Mouse (Mus musculus) heart, embryonic 13.5 days (tissue): ENCODE data around the gene Apba2. TPM values are rescaled to one million over a fixed set of nuclear protein-coding genes. Genes with fewer than 3 reads are reported as not detected.

ENCODE experiments used
- ATAC-seq: fragments of 200-750 bp; cut with Nextera tagmentation; 2 replicates; pipeline ENCODE4 v1.8.0; 2017; ENCODE audit warnings: moderate TSS enrichment; ENCODE audit not compliant: insufficient number of reproducible peaks, low FRiP score, low TSS enrichment; ENCODE audit errors: extremely low read depth
- H3K27ac ChIP-seq: fragments of 300-500 bp; sonication (generic); replicated peaks from 2 replicates; pipeline ENCODE4 v1.5.1; 2015; ENCODE audit warnings: moderate library complexity, mild to moderate bottlenecking, inconsistent platforms
- H3K27me3 ChIP-seq: fragments of 300-500 bp; sonication (generic); replicated peaks from 2 replicates; pipeline ENCODE4 v1.6.1; 2015; ENCODE audit warnings: mild to moderate bottlenecking, inconsistent platforms
- H3K36me3 ChIP-seq: fragments of 300-500 bp; sonication (generic); 2 replicates; pipeline ENCODE4 v1.6.1; 2015; ENCODE audit warnings: mild to moderate bottlenecking, inconsistent platforms
- H3K4me1 ChIP-seq: fragments of 300-500 bp; sonication (generic); 2 replicates; pipeline ENCODE4 v1.6.1; 2015; ENCODE audit warnings: inconsistent platforms
- H3K4me2 ChIP-seq: fragments of 300-500 bp; sonication (generic); 2 replicates; pipeline ENCODE4 v1.6.1; 2015; ENCODE audit warnings: inconsistent platforms, mild to moderate bottlenecking, moderate library complexity
- H3K4me3 ChIP-seq: fragments of 300-500 bp; sonication (generic); 2 replicates; pipeline ENCODE4 v1.5.1; 2015; ENCODE audit warnings: moderate library complexity, mild to moderate bottlenecking, inconsistent platforms
- H3K9ac ChIP-seq: fragments of 300-500 bp; sonication (generic); 2 replicates; pipeline ENCODE4 v1.6.1; 2015; ENCODE audit warnings: inconsistent platforms, mild to moderate bottlenecking, moderate library complexity
- H3K9me3 ChIP-seq: fragments of 300-500 bp; sonication (generic); 2 replicates; pipeline ENCODE4 v1.6.1; 2016; ENCODE audit warnings: inconsistent platforms
- WGBS: fragments of 180-500 bp; shearing (Covaris S2); methylation state at CpG from one replicate; pipeline ENCODE4 v1.1.7; 2015; ENCODE audit warnings: mixed read lengths; 5-methylcytosine and 5-hydroxymethylcytosine counted together
- polyA plus RNA-seq: library from polyadenylated mRNA; unstranded; fragments of >200 nt; fragmentation: Nextera tagmentation; extraction: Ambion mirVana; gene quantifications from 2 replicates; pipeline ENCODE4 v1.2.1, GENCODE M21; 2015

The Apba2 gene
- polyA plus RNA-seq, 1 experiment from 2014 or later: 1.3 TPM

- H3K27ac ChIP-seq: no peak overlapping the region
- no peak overlapping the region for H3K4me3 ChIP-seq
- no peaks in the 10 kb centered on the region for H3K36me3 ChIP-seq
- 40% methylated on average over 7 of the region's 7 CpGs for WGBS
- H3K9me3 ChIP-seq: 0 out of 2 replicates have a peak, but pooled peaks cover 3% of the 10 kb centered on the region
- no peak overlapping the region for H3K9ac ChIP-seq
- no peak for ATAC-seq
- no peaks in the 10 kb centered on the region for H3K4me1 ChIP-seq
- H3K4me2 ChIP-seq: no peak overlapping the region
- H3K27me3 ChIP-seq: no peaks in the 10 kb centered on the region
Observed at GRCm38 (mm10) chr7:64569676-64570075, 68.2 kb downstream of the Apba2 start.

- H3K4me3 ChIP-seq: no peak overlapping the region
- H3K4me1 ChIP-seq: no peaks in the 10 kb centered on the region
- no peak for ATAC-seq
- H3K36me3 ChIP-seq: no peaks in the 10 kb centered on the region
- 0 out of 2 replicates have a peak, but pooled peaks cover 3% of the 10 kb centered on the region for H3K9me3 ChIP-seq
- no peak overlapping the region for H3K4me2 ChIP-seq
- WGBS: 76% methylated on average over 4 of the region's 4 CpGs
- no peaks in the 10 kb centered on the region for H3K27me3 ChIP-seq
- no peak overlapping the region for H3K27ac ChIP-seq
- H3K9ac ChIP-seq: no peak overlapping the region
Observed at GRCm38 (mm10) chr7:64570914-64571313, 69.4 kb downstream of the Apba2 start.

- no peaks in the 10 kb centered on the region for H3K36me3 ChIP-seq
- 0 out of 2 replicates have a peak, but pooled peaks cover 3% of the 10 kb centered on the region for H3K9me3 ChIP-seq
- ATAC-seq: no peak
- no peaks in the 10 kb centered on the region for H3K4me1 ChIP-seq
- H3K27ac ChIP-seq: no peak overlapping the region
- H3K9ac ChIP-seq: no peak overlapping the region
- no peaks in the 10 kb centered on the region for H3K27me3 ChIP-seq
- no peak overlapping the region for H3K4me3 ChIP-seq
- H3K4me2 ChIP-seq: no peak overlapping the region
- WGBS: 75% methylated on average over 16 of the region's 16 CpGs
Observed at GRCm38 (mm10) chr7:64574144-64574543, 72.6 kb downstream of the Apba2 start.

- no peaks in the 10 kb centered on the region for H3K4me1 ChIP-seq
- H3K27ac ChIP-seq: no peak overlapping the region
- no peak overlapping the region for H3K4me2 ChIP-seq
- H3K9ac ChIP-seq: no peak overlapping the region
- no peak overlapping the region for H3K4me3 ChIP-seq
- WGBS: 21% methylated on average over 1 of the region's 1 CpGs
- 0 out of 2 replicates have a peak, but pooled peaks cover 3% of the 10 kb centered on the region for H3K9me3 ChIP-seq
- H3K27me3 ChIP-seq: no peaks in the 10 kb centered on the region
- no peaks in the 10 kb centered on the region for H3K36me3 ChIP-seq
- no peak for ATAC-seq
Observed at GRCm38 (mm10) chr7:64576519-64576951, 75.0 kb downstream of the Apba2 start.

GRCm38 (mm10) chr7:64578176-64578575, 76.7 kb downstream of the Apba2 start:
- no peak for ATAC-seq
- Histone ChIP-seq H3K4me3 (no peak overlapping the region), H3K27me3 (no peaks in the 10 kb centered on the region), H3K27ac (no peak overlapping the region), H3K9me3 (0 out of 2 replicates have a peak, but pooled peaks cover 3% of the 10 kb centered on the region), H3K4me1 (no peaks in the 10 kb centered on the region), H3K36me3 (no peaks in the 10 kb centered on the region), H3K9ac (no peak overlapping the region), H3K4me2 (no peak overlapping the region)
- 75% methylated on average over 6 of the region's 6 CpGs for WGBS

GRCm38 (mm10) chr7:64579887-64580286, 78.4 kb downstream of the Apba2 start:
- H3K4me2 ChIP-seq: no peak overlapping the region
- no peaks in the 10 kb centered on the region for H3K4me1 ChIP-seq
- no peak overlapping the region for H3K4me3 ChIP-seq
- H3K9ac ChIP-seq: no peak overlapping the region
- H3K27me3 ChIP-seq: no peaks in the 10 kb centered on the region
- no peaks in the 10 kb centered on the region for H3K36me3 ChIP-seq
- no peak overlapping the region for H3K27ac ChIP-seq
- H3K9me3 ChIP-seq: no peaks in the 10 kb centered on the region
- WGBS: 78% methylated on average over 4 of the region's 4 CpGs
- no peak for ATAC-seq

- no peak overlapping the region for H3K27ac ChIP-seq
- no peak overlapping the region for H3K4me2 ChIP-seq
- 68% methylated on average over 4 of the region's 4 CpGs for WGBS
- no peak overlapping the region for H3K9ac ChIP-seq
- H3K27me3 ChIP-seq: no peaks in the 10 kb centered on the region
- H3K36me3 ChIP-seq: no peaks in the 10 kb centered on the region
- H3K4me3 ChIP-seq: no peak overlapping the region
- H3K4me1 ChIP-seq: no peaks in the 10 kb centered on the region
- no peak for ATAC-seq
- H3K9me3 ChIP-seq: no peaks in the 10 kb centered on the region
Observed at GRCm38 (mm10) chr7:64580293-64580692, 78.8 kb downstream of the Apba2 start.

GRCm38 (mm10) chr7:64582358-64582757, 80.9 kb downstream of the Apba2 start:
- ATAC-seq: no peak
- Histone ChIP-seq H3K27me3 (no peaks in the 10 kb centered on the region), H3K9me3 (no peaks in the 10 kb centered on the region), H3K4me2 (no peak overlapping the region), H3K4me3 (no peak overlapping the region), H3K4me1 (no peaks in the 10 kb centered on the region), H3K9ac (no peak overlapping the region), H3K27ac (no peak overlapping the region), H3K36me3 (no peaks in the 10 kb centered on the region)
- WGBS: 73% methylated on average over 8 of the region's 8 CpGs

- no peak overlapping the region for H3K27ac ChIP-seq
- H3K4me3 ChIP-seq: no peak overlapping the region
- WGBS: 63% methylated on average over 6 of the region's 6 CpGs
- no peak overlapping the region for H3K9ac ChIP-seq
- H3K4me1 ChIP-seq: no peaks in the 10 kb centered on the region
- H3K4me2 ChIP-seq: no peak overlapping the region
- H3K9me3 ChIP-seq: no peaks in the 10 kb centered on the region
- no peak for ATAC-seq
- no peaks in the 10 kb centered on the region for H3K36me3 ChIP-seq
- H3K27me3 ChIP-seq: no peaks in the 10 kb centered on the region
Observed at GRCm38 (mm10) chr7:64583670-64584121, 82.2 kb downstream of the Apba2 start.

GRCm38 (mm10) chr7:64586133-64586532, 84.6 kb downstream of the Apba2 start:
- Histone ChIP-seq H3K9ac (no peak overlapping the region), H3K36me3 (no peaks in the 10 kb centered on the region), H3K4me3 (no peak overlapping the region), H3K27ac (no peak overlapping the region), H3K4me2 (no peak overlapping the region), H3K27me3 (no peaks in the 10 kb centered on the region), H3K4me1 (no peaks in the 10 kb centered on the region), H3K9me3 (0 out of 2 replicates have a peak, but pooled peaks cover 3% of the 10 kb centered on the region)
- 69% methylated on average over 4 of the region's 4 CpGs for WGBS
- ATAC-seq: no peak

- ATAC-seq: no peak
- H3K4me3 ChIP-seq: no peak overlapping the region
- no peak overlapping the region for H3K27ac ChIP-seq
- H3K4me1 ChIP-seq: no peaks in the 10 kb centered on the region
- H3K27me3 ChIP-seq: no peaks in the 10 kb centered on the region
- H3K4me2 ChIP-seq: no peak overlapping the region
- WGBS: 81% methylated on average over 3 of the region's 3 CpGs
- H3K36me3 ChIP-seq: no peaks in the 10 kb centered on the region
- H3K9ac ChIP-seq: no peak overlapping the region
- 0 out of 2 replicates have a peak, but pooled peaks cover 7% of the 10 kb centered on the region for H3K9me3 ChIP-seq
Observed at GRCm38 (mm10) chr7:64586571-64586970, 85.1 kb downstream of the Apba2 start.

GRCm38 (mm10) chr7:64588636-64589389, 87.3 kb downstream of the Apba2 start:
- H3K4me2 ChIP-seq: no peak overlapping the region
- 0 out of 2 replicates have a peak, but pooled peaks cover 14% of the 10 kb centered on the region for H3K9me3 ChIP-seq
- no peaks in the 10 kb centered on the region for H3K36me3 ChIP-seq
- no peak overlapping the region for H3K4me3 ChIP-seq
- no peak for ATAC-seq
- H3K9ac ChIP-seq: no peak overlapping the region
- no peaks in the 10 kb centered on the region for H3K4me1 ChIP-seq
- no peaks in the 10 kb centered on the region for H3K27me3 ChIP-seq
- no peak overlapping the region for H3K27ac ChIP-seq
- 61% methylated on average over 11 of the region's 11 CpGs for WGBS
